Mouse (Mus musculus) adrenal gland (tissue): ENCODE measurements at regions not wholly inside any gene's neighbourhood (a gene's known extent, or its start where the extent isn't known, plus 50 kb on each side); places are given as distances from the start of the nearest gene placed in this dataset.

ENCODE experiments used
- intact Hi-C: fragments of 180-260 bp; cut with DNase I; formaldehyde crosslinking; loops from one replicate; pipeline ENCODE4 v1.15.1; 2025

DNA sequence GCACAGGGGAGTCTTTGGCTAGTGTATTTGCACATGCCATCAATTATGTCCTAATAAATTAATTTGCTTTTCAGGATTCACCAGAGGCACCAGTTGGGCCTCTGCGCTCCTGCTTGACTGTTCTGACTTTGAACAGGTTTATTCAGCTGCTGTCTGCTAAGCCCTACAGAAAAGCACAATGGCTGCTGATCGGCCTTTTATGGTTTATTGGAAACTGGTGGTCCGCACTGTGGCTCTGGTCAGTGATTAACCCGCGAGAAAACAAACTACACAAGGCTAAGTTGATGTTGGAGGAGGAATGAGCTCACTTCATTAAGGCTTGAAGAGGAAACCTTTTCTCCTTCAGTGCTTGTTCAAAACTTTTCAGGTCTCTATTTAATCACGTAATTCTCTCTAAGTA is 208.4 kb upstream of the Gpr101 start:
- intact Hi-C loops = no loop called here

DNA sequence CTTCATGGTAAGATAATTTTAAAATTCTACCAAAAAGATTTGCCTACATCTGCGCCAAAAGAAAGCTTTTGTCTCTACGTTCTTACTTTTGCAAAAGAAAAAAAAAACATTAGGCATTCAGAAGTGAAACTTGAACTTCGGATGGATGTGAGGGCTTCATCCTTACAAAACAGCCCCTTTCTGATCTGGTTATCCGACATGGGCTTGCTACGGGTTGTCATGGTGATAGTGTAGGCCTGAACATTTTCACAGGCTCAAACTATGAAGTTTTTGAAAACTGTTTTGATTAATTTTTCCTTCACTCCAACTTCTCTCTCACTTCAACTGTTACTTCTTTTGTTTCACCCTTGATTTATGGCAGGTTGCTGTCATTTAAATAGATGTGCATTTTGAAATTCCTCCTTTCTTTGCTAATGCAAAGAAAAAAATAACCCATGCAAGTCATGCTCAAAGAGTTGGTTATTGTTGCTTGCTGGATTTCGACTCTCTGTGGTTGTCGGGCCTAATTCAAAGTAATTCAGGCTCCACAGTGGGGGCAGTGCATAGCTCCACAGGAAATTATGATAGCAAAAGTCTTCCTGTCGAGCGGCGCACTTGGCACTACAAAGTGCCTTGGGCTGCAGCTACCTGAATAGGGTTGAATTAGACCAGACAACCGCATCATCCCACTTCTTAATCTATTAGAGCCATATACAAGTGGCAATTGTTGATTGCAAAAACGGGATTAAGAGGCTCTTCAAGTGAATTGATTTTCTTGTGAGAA is 205.7 kb upstream of the Gpr101 start:
- intact Hi-C loops = no loop called here

DNA sequence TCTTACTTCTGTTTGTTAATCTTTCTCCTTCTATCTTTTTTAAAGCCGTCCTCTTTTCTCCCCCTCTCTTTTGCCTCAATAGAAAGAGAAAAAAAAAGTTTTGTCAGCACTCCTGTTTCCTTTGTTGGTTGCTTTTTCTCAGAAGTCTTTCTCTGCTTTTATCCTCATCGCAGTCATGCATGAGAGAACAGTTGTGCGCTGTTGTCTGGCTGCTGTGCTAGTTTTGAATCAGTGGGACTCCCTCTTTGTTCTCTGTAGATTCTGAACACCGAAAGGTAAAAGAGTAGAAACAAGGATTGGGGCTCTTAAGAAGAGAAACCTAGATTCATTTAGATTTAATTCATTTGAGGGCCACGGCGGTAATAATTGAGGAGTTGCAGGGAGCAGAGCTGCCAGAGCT is 204.9 kb upstream of the Gpr101 start:
- intact Hi-C loops = no loop called here

GRCm38 (mm10) chrX:57707932-57708331 is 204.4 kb upstream of the Gpr101 start:
- intact Hi-C loops = no loop called here

DNA sequence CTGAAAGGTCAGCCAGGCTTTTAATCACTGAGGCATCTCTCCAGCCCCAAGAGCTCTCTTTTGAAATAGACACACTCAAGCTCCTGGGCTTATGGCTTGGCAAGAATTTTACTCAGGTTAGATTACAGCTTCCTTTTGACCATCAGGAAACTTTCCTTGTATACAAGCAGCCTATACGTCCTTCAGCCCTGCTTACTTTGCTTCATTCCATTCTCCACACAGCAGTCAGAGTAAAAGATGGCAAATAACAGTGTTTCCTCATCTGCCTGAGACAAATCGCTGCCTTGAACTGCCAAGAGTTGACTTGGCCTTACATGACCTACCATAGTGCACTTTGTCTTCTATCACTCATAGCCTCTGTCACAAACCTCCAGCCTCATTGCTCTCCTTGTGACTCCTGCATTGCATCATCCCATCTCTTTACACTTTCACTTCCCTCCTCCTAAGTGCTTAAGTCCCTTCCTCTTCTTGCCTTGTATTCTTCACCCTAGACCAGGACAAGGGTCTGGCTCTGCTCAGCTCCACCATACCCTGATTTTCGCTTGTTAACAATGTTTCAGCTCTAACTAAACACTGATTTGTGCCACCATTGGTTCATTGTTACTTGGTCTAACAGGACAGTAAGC is 203.2 kb upstream of the Gpr101 start:
- intact Hi-C loops = no loop called here

DNA sequence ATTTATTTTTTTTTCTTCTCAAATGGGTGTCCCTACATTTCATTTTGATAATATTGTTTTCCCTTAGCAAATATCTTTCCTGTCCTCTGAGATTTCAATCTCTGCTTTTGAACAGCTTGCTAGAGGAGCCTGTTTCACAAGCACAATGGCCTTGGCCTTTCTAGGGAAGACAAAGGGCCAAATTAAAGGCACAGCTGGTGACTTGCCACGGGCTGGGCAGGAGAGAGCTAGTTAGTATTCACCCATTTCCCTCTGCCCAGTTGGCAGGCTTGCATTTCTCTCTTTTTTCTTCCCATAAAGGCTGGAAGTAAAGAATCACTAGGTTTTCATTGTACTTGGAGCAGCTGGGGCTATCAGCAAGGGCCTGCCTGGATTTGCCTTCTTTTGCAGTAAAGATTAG is 188.9 kb upstream of the Gpr101 start:
- intact Hi-C loops = no loop called here

GRCm38 (mm10) chrX:57676764-57677163 is 173.2 kb upstream of the Gpr101 start:
- intact Hi-C loops = loop anchor here (5.0 kb wide), 1 partner anchor 244 kb away; no protein-coding TSS in a partner anchor

GRCm38 (mm10) chrX:57674955-57675354 is 171.4 kb upstream of the Gpr101 start:
- intact Hi-C loops = loop anchor here (5.0 kb wide), 1 partner anchor 243 kb away; no protein-coding TSS in a partner anchor

GRCm38 (mm10) chrX:57659571-57659970 is 156.0 kb upstream of the Gpr101 start:
- intact Hi-C loops = no loop called here

- intact Hi-C loops = no loop called here
Observed at GRCm38 (mm10) chrX:57656035-57656434, 152.5 kb upstream of the Gpr101 start.

- intact Hi-C loops = no loop called here
Observed at GRCm38 (mm10) chrX:57655483-57655882, 151.9 kb upstream of the Gpr101 start.
